Mouse (Mus musculus) stomach, embryonic 15.5 days (tissue): Measurements from ENCODE around the gene Gstt4. TPM values are rescaled to one million over a fixed set of nuclear protein-coding genes. Genes with fewer than 3 reads are reported as not detected.

Experiments
- polyA plus RNA-seq: library from polyadenylated mRNA; unstranded; fragments of >200 nt; fragmentation: Nextera tagmentation; extraction: Ambion mirVana; gene quantifications from 2 replicates; pipeline ENCODE4 v1.2.1, GENCODE M21; 2015

Gstt4 gene
- polyA plus RNA-seq, 1 experiment from 2014 or later: not detected

Other genes with a start within 250 kb of the Gstt4 start
- gene Ggt5, start 233.2 kb downstream of the Gstt4 start, polyA plus RNA-seq: 7.0 and 7.2 TPM in 2 replicates
- gene Susd2, start 178.5 kb downstream of the Gstt4 start, polyA plus RNA-seq: 11.7 and 11.8 TPM in 2 replicates
- gene Cabin1, start 58.2 kb downstream of the Gstt4 start, polyA plus RNA-seq: 33.6 and 35.8 TPM in 2 replicates
- gene Ddt, start 49.1 kb downstream of the Gstt4 start, polyA plus RNA-seq: 70.1 and 84.3 TPM in 2 replicates
- 0.37 TPM in 1 of 2 replicates, not detected in the other for gene Gm20441, start 41.6 kb downstream of the Gstt4 start, polyA plus RNA-seq
- gene Gstt3, start 41.1 kb downstream of the Gstt4 start, polyA plus RNA-seq: 42.1 and 43.5 TPM in 2 replicates
- gene Gstt1, start 24.0 kb downstream of the Gstt4 start, polyA plus RNA-seq: 17.9 and 21.3 TPM in 2 replicates
- gene Gstt2, start 14.9 kb upstream of the Gstt4 start, polyA plus RNA-seq: 54.8 and 58.7 TPM in 2 replicates
- 1,866 and 1,981 TPM in 2 replicates for gene Mif, start 37.7 kb upstream of the Gstt4 start, polyA plus RNA-seq
- 6.6 and 8.8 TPM in 2 replicates for gene Derl3, start 70.9 kb upstream of the Gstt4 start, polyA plus RNA-seq
- 172 and 173 TPM in 2 replicates for gene Smarcb1, start 99.1 kb upstream of the Gstt4 start, polyA plus RNA-seq
- gene Chchd10, start 110.6 kb upstream of the Gstt4 start, polyA plus RNA-seq: 90.5 and 101 TPM in 2 replicates
- 33.4 and 42.0 TPM in 2 replicates for gene Mmp11, start 114.0 kb upstream of the Gstt4 start, polyA plus RNA-seq
- gene Gm867, start 118.1 kb upstream of the Gstt4 start, polyA plus RNA-seq: 1.4 and 3.6 TPM in 2 replicates
- 0.90 and 1.8 TPM in 2 replicates for gene Vpreb3, start 120.5 kb upstream of the Gstt4 start, polyA plus RNA-seq
- gene Gm5134, start 132.0 kb upstream of the Gstt4 start, polyA plus RNA-seq: not detected in 2 replicates
- 17.5 and 18.3 TPM in 2 replicates for gene Zfp280b, start 210.1 kb upstream of the Gstt4 start, polyA plus RNA-seq